ENCODE assay signal across 20 mouse cellular contexts in the genomic region with DNA sequence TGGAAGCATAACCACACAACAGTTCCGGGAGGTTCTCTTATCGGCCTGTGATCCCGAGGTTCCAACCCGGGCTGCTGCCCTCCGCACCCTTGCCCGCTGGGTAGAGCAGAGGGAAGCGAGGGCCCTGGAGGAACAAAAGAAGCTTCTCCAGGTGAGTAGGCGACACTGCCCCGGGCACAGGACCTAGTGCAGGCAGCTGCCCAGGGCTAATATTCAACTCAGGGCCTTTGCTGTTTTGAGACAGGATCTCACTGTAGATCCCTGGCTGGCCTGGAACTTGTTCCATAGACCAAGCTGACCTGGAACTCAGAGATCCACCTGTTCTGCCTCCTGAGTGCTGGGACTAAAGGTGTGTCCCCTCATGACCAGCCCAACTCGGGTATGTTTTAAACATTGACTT. TPM values are rescaled to one million over a fixed set of nuclear protein-coding genes. Genes with fewer than 3 reads are reported as not detected.
DNase-seq lines count a peak whose midpoint lies in the region; ATAC-seq and TF ChIP-seq lines count a peak whose summit lies in the region.
"Had no signal": no experiment of that assay in that cellular context is flagged by ENCODE, and none has a peak within 500 bp of the region (broad histone marks: within the 10 kb centered on the region; RNA-seq: fewer than 3 reads in every experiment).

No protein-coding gene starts in this region.

- no peaks in the 10 kb centered on the region for H3K27me3 ChIP-seq in forebrain, embryonic 11.5 days (ENCODE audit: control insufficient read depth, insufficient read depth, low read length)
- no peaks in the 10 kb centered on the region for H3K27me3 ChIP-seq in forebrain, embryonic 16.5 days (replicated peaks; ENCODE audit: control insufficient read depth, insufficient read depth, low read length)
- H3K27me3 ChIP-seq in kidney, adult 2 months (replicated peaks; ENCODE audit: control insufficient read depth, insufficient read depth, low read length): no peaks in the 10 kb centered on the region
- no peaks in the 10 kb centered on the region for H3K27me3 ChIP-seq in neural tube, embryonic 15.5 days (replicated peaks)
- H3K27me3 ChIP-seq: hindbrain, embryonic 12.5 days; hindbrain, embryonic 15.5 days had no signal

- 94% methylated on average over 10 of the region's 10 CpGs for WGBS in forebrain, embryonic 11.5 days
- WGBS in forebrain, embryonic 16.5 days: 94% methylated on average over 10 of the region's 10 CpGs
- WGBS in kidney, adult 2 months: 67% methylated on average over 10 of the region's 10 CpGs
- WGBS in neural tube, embryonic 15.5 days: 95% methylated on average over 10 of the region's 10 CpGs

- no peak overlapping the region for H3K4me2 ChIP-seq in forebrain, embryonic 11.5 days (ENCODE audit: low read depth, low read length, severe bottlenecking)
- no peak overlapping the region for H3K4me2 ChIP-seq in forebrain, embryonic 16.5 days (ENCODE audit: low read length)
- H3K4me2 ChIP-seq in neural tube, embryonic 15.5 days: no peak overlapping the region
- H3K4me2 ChIP-seq: heart, embryonic 11.5 days; hindbrain, embryonic 12.5 days; hindbrain, embryonic 15.5 days had no signal

- H3K27ac ChIP-seq in forebrain, embryonic 11.5 days (ENCODE audit: low read depth, low read length): no peak overlapping the region
- H3K27ac ChIP-seq in forebrain, embryonic 16.5 days (ENCODE audit: low read length): no peak overlapping the region
- no peak overlapping the region for H3K27ac ChIP-seq in kidney, adult 2 months (ENCODE audit: insufficient read depth, low read depth, low read length)
- peak overlapping the region; percentile 25 for H3K27ac ChIP-seq in neural tube, embryonic 15.5 days (replicated peaks)
- H3K27ac ChIP-seq: forebrain, embryonic 10.5 days; hindbrain, embryonic 12.5 days; hindbrain, embryonic 15.5 days had no signal

- no peak for TF ChIP-seq CTCF in kidney, adult 2 months (conservative IDR thresholded peaks at IDR 0.05; ENCODE audit: insufficient read depth, insufficient read length, low read depth, low read length)

- H3K4me1 ChIP-seq in forebrain, embryonic 11.5 days (replicated peaks; ENCODE audit: control insufficient read depth, insufficient read depth, low read length): no peaks in the 10 kb centered on the region
- no peaks in the 10 kb centered on the region for H3K4me1 ChIP-seq in forebrain, embryonic 16.5 days (replicated peaks; ENCODE audit: control insufficient read depth, insufficient read depth, low read length)
- no peaks in the 10 kb centered on the region; the same call in 1 of the 2 replicates for H3K4me1 ChIP-seq in kidney, adult 2 months (ENCODE audit: control insufficient read depth, insufficient read depth, low read length)
- no peaks in the 10 kb centered on the region for H3K4me1 ChIP-seq in neural tube, embryonic 15.5 days
- H3K4me1 ChIP-seq: forebrain, embryonic 10.5 days; hindbrain, embryonic 12.5 days; hindbrain, embryonic 15.5 days had no signal

- no peaks in the 10 kb centered on the region; the same call in 1 of the 2 replicates for H3K36me3 ChIP-seq in forebrain, embryonic 11.5 days (ENCODE audit: control insufficient read depth, insufficient read depth, low read length)
- H3K36me3 ChIP-seq in forebrain, embryonic 16.5 days (ENCODE audit: control insufficient read depth, insufficient read depth): no peaks in the 10 kb centered on the region
- H3K36me3 ChIP-seq in kidney, adult 2 months (ENCODE audit: control insufficient read depth, insufficient read depth, low read length): no peaks in the 10 kb centered on the region
- peaks cover 3% of the 10 kb centered on the region; the same call in 1 of the 2 replicates for H3K36me3 ChIP-seq in neural tube, embryonic 15.5 days

- H3K9ac ChIP-seq in forebrain, embryonic 11.5 days (ENCODE audit: low read length): no peak overlapping the region
- H3K9ac ChIP-seq in forebrain, embryonic 16.5 days (replicated peaks; ENCODE audit: low read depth, low read length): no peak overlapping the region
- H3K9ac ChIP-seq in neural tube, embryonic 15.5 days (replicated peaks): no peak overlapping the region
- H3K9ac ChIP-seq: hindbrain, embryonic 12.5 days; hindbrain, embryonic 15.5 days had no signal

- no peaks in the 10 kb centered on the region for H3K9me3 ChIP-seq in forebrain, embryonic 11.5 days (ENCODE audit: control insufficient read depth, low read length)
- 0 out of 2 replicates have a peak, but pooled peaks cover 2% of the 10 kb centered on the region for H3K9me3 ChIP-seq in forebrain, embryonic 16.5 days (ENCODE audit: control insufficient read depth, low read length)
- H3K9me3 ChIP-seq in neural tube, embryonic 15.5 days (replicated peaks): no peaks in the 10 kb centered on the region
- H3K9me3 ChIP-seq: forebrain, embryonic 10.5 days; hindbrain, embryonic 12.5 days; hindbrain, embryonic 15.5 days had no signal

- DNase-seq in forebrain, embryonic 11.5 days (ENCODE audit: low spot score): peak; percentile 36
- DNase-seq in kidney, adult 2 months: peak; percentile 66
- no peak for DNase-seq in kidney, postnatal 4 days
- DNase-seq in neural tube, embryonic 10.5 days (ENCODE audit: extremely low spot score, low spot score): no peak
- no peak for DNase-seq in heart, adult 18-20 months
- DNase-seq: adrenal gland, adult 8-10 months; adrenal gland, postnatal 25 days; cerebellum, adult 18-20 months; cerebellum, adult 9-10 months; cerebellum, postnatal 14 days; gastrocnemius, postnatal 10 days; gastrocnemius, postnatal 36 days had no signal

- ATAC-seq in forebrain, embryonic 11.5 days (replicated peaks; ENCODE audit: low FRiP score): no peak
- ATAC-seq in forebrain, embryonic 16.5 days: no peak
- ATAC-seq in neural tube, embryonic 15.5 days (ENCODE audit: low FRiP score): no peak
- ATAC-seq: activated CD4-positive, CD25-positive, alpha-beta regulatory T cell, adult 4 months; forebrain, embryonic 14.5 days had no signal

- no peak for TF ChIP-seq POLR2A in kidney, adult 2 months (IDR thresholded peaks at IDR 0.05; ENCODE audit: low read depth, low read length)

- no peak overlapping the region for H3K4me3 ChIP-seq in forebrain, embryonic 11.5 days (ENCODE audit: low read depth, low read length)
- no peak overlapping the region for H3K4me3 ChIP-seq in forebrain, embryonic 16.5 days (replicated peaks; ENCODE audit: low read length)
- no peak overlapping the region for H3K4me3 ChIP-seq in kidney, adult 2 months (ENCODE audit: insufficient read depth, low read depth, low read length)
- no peak overlapping the region for H3K4me3 ChIP-seq in neural tube, embryonic 15.5 days (replicated peaks)
- H3K4me3 ChIP-seq: forebrain, embryonic 10.5 days; hindbrain, embryonic 12.5 days; hindbrain, embryonic 15.5 days had no signal

RNA-seq across cellular contexts. Expression of gene Tango6, which starts 59.5 kb away (rescaled TPM):
- 10.6 and 12.4 TPM in 2 replicates for polyA plus RNA-seq in forebrain, embryonic 11.5 days (2014; fragmentation: Nextera tagmentation; extraction: Ambion mirVana)
- 4.3 and 5.6 TPM in 2 replicates for polyA plus RNA-seq in forebrain, embryonic 16.5 days (2015; fragmentation: Nextera tagmentation; extraction: Ambion mirVana)
- 6.1 TPM in 2 replicates for polyA plus RNA-seq in kidney, adult 2 months (2012; rRNA removed)
- 6.2 and 6.8 TPM in 2 replicates for polyA plus RNA-seq in neural tube, embryonic 15.5 days (2015; fragmentation: Nextera tagmentation; extraction: Ambion mirVana)
- total RNA-seq in heart, adult 18-20 months (2021): 10 to 100 TPM in 1 of 2 experiments, 1 to 10 TPM in 1; 10.0 to 10.8 TPM

Comparison
In these comparisons a context has a peak if more than half of its experiments do, and no peak if none do; other contexts are left out.
1. DNase-seq: peak in forebrain, embryonic 11.5 days (single experiment) and kidney, adult 2 months (single experiment); none in kidney, postnatal 4 days (0 of 2), neural tube, embryonic 10.5 days (single experiment) and heart, adult 18-20 months (0 of 2).